In genomic region chr2:63828633-63829032, GRCm38 (mm10) we compare ENCODE assay signal across 22 mouse cellular contexts.
DNase-seq lines count a peak whose midpoint lies in the region; ATAC-seq and TF ChIP-seq lines count a peak whose summit lies in the region.
"Had no signal": no experiment of that assay in that cellular context is flagged by ENCODE, and none has a peak within 500 bp of the region (broad histone marks: within the 10 kb centered on the region; RNA-seq: fewer than 3 reads in every experiment).

No protein-coding gene starts in this region.

- H3K36me3 ChIP-seq in hindbrain, embryonic 11.5 days (ENCODE audit: control insufficient read depth, insufficient read depth, low read length) = no peaks in the 10 kb centered on the region
- no peaks in the 10 kb centered on the region for H3K36me3 ChIP-seq in hindbrain, postnatal 0 days (ENCODE audit: insufficient read depth, low read length)
- H3K36me3 ChIP-seq in lung, embryonic 16.5 days (ENCODE audit: control insufficient read depth, insufficient read depth, low read length) = no peaks in the 10 kb centered on the region
- no peaks in the 10 kb centered on the region for H3K36me3 ChIP-seq in embryonic facial prominence, embryonic 13.5 days
- H3K36me3 ChIP-seq: liver, embryonic 12.5 days; midbrain, embryonic 15.5 days had no signal

- no peak overlapping the region for H3K4me2 ChIP-seq in hindbrain, embryonic 11.5 days (replicated peaks; ENCODE audit: low read depth, low read length)
- no peak overlapping the region for H3K4me2 ChIP-seq in hindbrain, postnatal 0 days (ENCODE audit: low read depth, low read length)
- no peak overlapping the region for H3K4me2 ChIP-seq in lung, embryonic 16.5 days (ENCODE audit: low read depth, low read length)
- no peak overlapping the region for H3K4me2 ChIP-seq in embryonic facial prominence, embryonic 13.5 days
- H3K4me2 ChIP-seq: liver, embryonic 12.5 days; midbrain, embryonic 15.5 days had no signal

- H3K27me3 ChIP-seq in hindbrain, embryonic 11.5 days (ENCODE audit: control insufficient read depth, insufficient read depth, low read length) = no peaks in the 10 kb centered on the region
- H3K27me3 ChIP-seq in hindbrain, postnatal 0 days (ENCODE audit: insufficient read depth, low read length) = no peaks in the 10 kb centered on the region
- H3K27me3 ChIP-seq in lung, embryonic 16.5 days (ENCODE audit: control insufficient read depth, insufficient read depth, low read depth, low read length) = no peaks in the 10 kb centered on the region
- no peaks in the 10 kb centered on the region for H3K27me3 ChIP-seq in embryonic facial prominence, embryonic 13.5 days
- H3K27me3 ChIP-seq: liver, embryonic 12.5 days; midbrain, embryonic 15.5 days had no signal

- no peaks in the 10 kb centered on the region for H3K9me3 ChIP-seq in hindbrain, embryonic 11.5 days (ENCODE audit: control insufficient read depth, low read length)
- no peaks in the 10 kb centered on the region for H3K9me3 ChIP-seq in hindbrain, postnatal 0 days (ENCODE audit: low read length)
- no peaks in the 10 kb centered on the region for H3K9me3 ChIP-seq in lung, embryonic 16.5 days (ENCODE audit: control insufficient read depth, low read length)
- no peaks in the 10 kb centered on the region for H3K9me3 ChIP-seq in embryonic facial prominence, embryonic 13.5 days
- H3K9me3 ChIP-seq: liver, embryonic 12.5 days; midbrain, embryonic 15.5 days had no signal

- no peak overlapping the region for H3K27ac ChIP-seq in hindbrain, embryonic 11.5 days (ENCODE audit: low read depth, low read length)
- no peak overlapping the region for H3K27ac ChIP-seq in hindbrain, postnatal 0 days
- H3K27ac ChIP-seq in lung, embryonic 16.5 days (ENCODE audit: low read length) = peak overlapping the region; percentile 50
- H3K27ac ChIP-seq in embryonic facial prominence, embryonic 13.5 days = 0 out of 2 replicates have a peak overlapping the region, but pooled peaks have one; percentile 28
- H3K27ac ChIP-seq: gastrocnemius, adult 2 months; heart, adult 2 months; liver, embryonic 12.5 days; midbrain, embryonic 15.5 days; stomach, postnatal 0 days had no signal

- no peak for TF ChIP-seq CTCF in hindbrain, postnatal 0 days (IDR thresholded peaks at IDR 0.05; ENCODE audit: low read depth)

- H3K4me3 ChIP-seq in hindbrain, embryonic 11.5 days (ENCODE audit: low read depth, low read length) = no peak overlapping the region
- no peak overlapping the region for H3K4me3 ChIP-seq in hindbrain, postnatal 0 days (ENCODE audit: low read length)
- H3K4me3 ChIP-seq in lung, embryonic 16.5 days (ENCODE audit: low read length) = no peak overlapping the region
- no peak overlapping the region for H3K4me3 ChIP-seq in embryonic facial prominence, embryonic 13.5 days
- H3K4me3 ChIP-seq: erythroblast, embryonic 14.5 days; gastrocnemius, adult 2 months; heart, adult 2 months; liver, embryonic 12.5 days; midbrain, embryonic 15.5 days had no signal

- 56% methylated on average over 3 of the region's 3 CpGs for WGBS in hindbrain, embryonic 11.5 days
- 53% methylated on average over 3 of the region's 3 CpGs for WGBS in hindbrain, postnatal 0 days
- WGBS in lung, embryonic 16.5 days = 31% methylated on average over 3 of the region's 3 CpGs
- 32% methylated on average over 3 of the region's 3 CpGs for WGBS in embryonic facial prominence, embryonic 13.5 days

- no peak for ATAC-seq in hindbrain, embryonic 11.5 days (ENCODE audit: low FRiP score)
- no peak for ATAC-seq in hindbrain, postnatal 0 days
- peak; percentile 51 for ATAC-seq in lung, embryonic 16.5 days (ENCODE audit: low read depth)
- no peak for ATAC-seq in embryonic facial prominence, embryonic 13.5 days (ENCODE audit: insufficient number of reproducible peaks, insufficient read depth, low FRiP score, low TSS enrichment, low read depth)
- ATAC-seq: forebrain, postnatal 0 days; hindbrain, embryonic 16.5 days; liver, embryonic 12.5 days; midbrain, embryonic 15.5 days had no signal

- H3K9ac ChIP-seq in hindbrain, embryonic 11.5 days (ENCODE audit: low read depth, low read length) = no peak overlapping the region
- no peak overlapping the region for H3K9ac ChIP-seq in hindbrain, postnatal 0 days (replicated peaks; ENCODE audit: low read length)
- H3K9ac ChIP-seq in lung, embryonic 16.5 days (ENCODE audit: low read length) = no peak overlapping the region
- no peak overlapping the region for H3K9ac ChIP-seq in embryonic facial prominence, embryonic 13.5 days
- H3K9ac ChIP-seq: forebrain, postnatal 0 days; liver, embryonic 12.5 days; midbrain, embryonic 15.5 days had no signal

- peak; percentile 13 for DNase-seq in hindbrain, embryonic 11.5 days (ENCODE audit: low spot score)
- DNase-seq in hindbrain, postnatal 0 days (ENCODE audit: low spot score) = no peak
- DNase-seq in lung, postnatal 14 days = no peak
- peak; percentile 15 for DNase-seq in lung, postnatal 36 days
- no peak for DNase-seq in retina, postnatal 1 day
- DNase-seq in gastrocnemius, postnatal 10 days = no peak
- DNase-seq: adrenal gland, postnatal 10 days; cerebellum, adult 11-12 months; forebrain, postnatal 0 days; gastrocnemius, adult 2 months; heart, adult 2 months; heart, postnatal 14 days; kidney, adult 18-20 months; layer of hippocampus, postnatal 36 days; thymus, postnatal 14 days had no signal

- no peaks in the 10 kb centered on the region for H3K4me1 ChIP-seq in hindbrain, embryonic 11.5 days (replicated peaks; ENCODE audit: control insufficient read depth, insufficient read depth, low read length)
- H3K4me1 ChIP-seq in hindbrain, postnatal 0 days (ENCODE audit: insufficient read depth, low read length) = no peaks in the 10 kb centered on the region
- H3K4me1 ChIP-seq in lung, embryonic 16.5 days (replicated peaks; ENCODE audit: control insufficient read depth, insufficient read depth, low read length) = peaks cover 6% of the 10 kb centered on the region
- peaks cover 14% of the 10 kb centered on the region for H3K4me1 ChIP-seq in embryonic facial prominence, embryonic 13.5 days
- H3K4me1 ChIP-seq: liver, embryonic 12.5 days; midbrain, embryonic 15.5 days had no signal

Comparison
In these comparisons a context has a peak if more than half of its experiments do, and no peak if none do; other contexts are left out.
1. DNase-seq: peak in hindbrain, embryonic 11.5 days (single experiment) and lung, postnatal 36 days (single experiment); none in hindbrain, postnatal 0 days (single experiment), lung, postnatal 14 days (single experiment), retina, postnatal 1 day (single experiment) and gastrocnemius, postnatal 10 days (single experiment).
2. H3K27ac ChIP-seq: peak in lung, embryonic 16.5 days (single experiment) and embryonic facial prominence, embryonic 13.5 days (single experiment); none in hindbrain, embryonic 11.5 days (single experiment) and hindbrain, postnatal 0 days (single experiment).